Mouse (Mus musculus) kidney, embryonic 14.5 days (tissue): ENCODE results near the gene Gm4744. TPM values are rescaled to one million over a fixed set of nuclear protein-coding genes. Genes with fewer than 3 reads are reported as not detected.
"Not testable (repeated sequence)": the region's sequence is repeated elsewhere in the genome, so short reads cannot be mapped to it uniquely, and the experiment has no call there.

Source experiments
- ATAC-seq: fragments of 200-750 bp; cut with Nextera tagmentation; 2 replicates; pipeline ENCODE4 v1.8.0; 2017; ENCODE audit warnings: moderate number of reproducible peaks, mild to moderate bottlenecking, moderate TSS enrichment, moderate library complexity; ENCODE audit not compliant: low FRiP score, low TSS enrichment
- H3K27ac ChIP-seq: fragments of 300-500 bp; sonication (generic); 2 replicates; pipeline ENCODE4 v1.5.1; 2014; ENCODE audit warnings: low read depth, mild to moderate bottlenecking, low read length, moderate library complexity, mixed read lengths
- H3K27me3 ChIP-seq: fragments of 300-500 bp; sonication (generic); 2 replicates; pipeline ENCODE4 v1.6.1; 2014; ENCODE audit warnings: mild to moderate bottlenecking, low read length; ENCODE audit not compliant: control insufficient read depth, insufficient read depth
- H3K36me3 ChIP-seq: fragments of 300-500 bp; sonication (generic); 2 replicates; pipeline ENCODE4 v1.6.1; 2014; ENCODE audit warnings: low read length, mixed read lengths; ENCODE audit not compliant: control insufficient read depth, insufficient read depth
- H3K4me1 ChIP-seq: fragments of 300-500 bp; sonication (generic); 2 replicates; pipeline ENCODE4 v1.6.1; 2014; ENCODE audit warnings: low read length, mixed read lengths; ENCODE audit not compliant: control insufficient read depth, insufficient read depth
- H3K4me2 ChIP-seq: fragments of 300-500 bp; sonication (generic); replicated peaks from 2 replicates; pipeline ENCODE4 v1.6.1; 2014; ENCODE audit warnings: low read depth, mild to moderate bottlenecking, low read length
- H3K4me3 ChIP-seq: fragments of 300-500 bp; sonication (generic); 2 replicates; pipeline ENCODE4 v1.5.1; 2014; ENCODE audit warnings: mild to moderate bottlenecking, low read length
- H3K9ac ChIP-seq: fragments of 300-500 bp; sonication (generic); 2 replicates; pipeline ENCODE4 v1.6.1; 2014; ENCODE audit warnings: low read depth, mild to moderate bottlenecking, low read length, moderate library complexity
- H3K9me3 ChIP-seq: fragments of 300-500 bp; sonication (generic); 2 replicates; pipeline ENCODE4 v1.6.1; 2016; ENCODE audit warnings: low read length; ENCODE audit not compliant: control insufficient read depth
- WGBS: fragments of 180-500 bp; shearing (Covaris S2); extraction: QIAGEN DNeasy Blood & Tissue Kit; methylation state at CpG from one replicate; pipeline ENCODE4 v1.1.7; 2014; 5-methylcytosine and 5-hydroxymethylcytosine counted together
- polyA plus RNA-seq: library from polyadenylated mRNA; unstranded; fragments of >200 nt; fragmentation: Nextera tagmentation; extraction: Ambion mirVana; gene quantifications from 2 replicates; pipeline ENCODE4 v1.2.1, GENCODE M21; 2014

Gene Gm4744
- not detected in 2 replicates for polyA plus RNA-seq

DNA sequence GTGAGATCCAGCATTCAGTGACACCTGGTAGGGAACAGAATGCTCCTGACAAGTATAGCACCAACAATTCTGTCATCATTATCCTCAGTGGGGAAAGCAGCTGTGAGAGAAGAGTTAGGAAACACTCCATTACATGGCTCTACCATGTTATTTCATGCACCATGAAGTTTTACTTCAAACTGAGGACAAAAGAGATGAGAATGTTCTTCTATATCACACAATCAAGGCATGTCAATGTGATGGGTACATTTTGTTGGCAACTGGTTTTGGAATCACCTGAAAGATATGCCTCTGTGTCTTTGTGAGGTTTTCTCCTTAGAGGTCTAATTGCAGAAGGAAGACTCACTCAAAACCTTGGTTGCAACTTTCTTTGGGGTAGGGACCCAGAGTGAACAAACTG is at the start of gene Gm4744:
Gene Gm4744, minus strand, starts transcription at position 101 of the 400 bp plus-strand sequence.
- Histone ChIP-seq H3K27ac (no peak within 1 kb of the TSS), H3K9me3 (no peaks in the 10 kb centered on the region), H3K27me3 (no peaks in the 10 kb centered on the region), H3K4me1 (no peaks in the 10 kb centered on the region), H3K4me2 (no peak within 1 kb of the TSS), H3K36me3 (no peaks in the 10 kb centered on the region), H3K4me3 (no peak within 1 kb of the TSS), H3K9ac (no peak within 1 kb of the TSS)
- ATAC-seq: no peak

- H3K4me2 ChIP-seq, H3K9ac ChIP-seq, ATAC-seq, H3K27ac ChIP-seq, H3K4me1 ChIP-seq, H3K9me3 ChIP-seq, H3K27me3 ChIP-seq, H3K4me3 ChIP-seq, H3K36me3 ChIP-seq: not testable (repeated sequence)
Observed at GRCm38 (mm10) chr6:40999379-40999778, 47.7 kb upstream of the Gm4744 start, which contains the start of gene Gm2663. Gene Gm2663, minus strand, starts transcription at chr6:40999479.

DNA sequence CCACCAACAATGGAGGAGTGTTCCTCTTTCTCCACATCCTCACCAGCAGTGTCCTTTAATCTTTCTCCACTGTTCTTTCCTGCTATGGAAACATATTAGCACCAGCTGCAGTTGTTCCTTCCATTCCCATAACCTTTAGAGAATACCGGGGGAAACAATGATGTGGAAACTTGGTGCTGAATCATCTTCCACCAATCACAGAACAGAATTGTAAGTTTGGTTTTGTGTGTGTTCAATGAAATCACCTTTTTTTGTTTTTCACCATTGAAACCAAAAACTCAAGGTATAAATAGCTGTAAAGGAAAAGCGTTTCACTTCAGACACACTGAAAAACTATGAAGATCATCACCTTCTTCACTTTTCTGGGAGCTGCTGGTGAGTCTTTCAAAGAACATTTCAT is 12.8 kb upstream of the Gm4744 start, which contains the start of gene 1810009J06Rik:
Gene 1810009J06Rik, plus strand, starts transcription at position 301 of the 400 bp plus-strand sequence.
- not testable (repeated sequence) for H3K27ac ChIP-seq, H3K36me3 ChIP-seq, H3K9me3 ChIP-seq, H3K4me3 ChIP-seq, H3K4me2 ChIP-seq, ATAC-seq, H3K27me3 ChIP-seq, H3K9ac ChIP-seq, H3K4me1 ChIP-seq
- 96% methylated on average over 2 of the region's 2 CpGs for WGBS

DNA sequence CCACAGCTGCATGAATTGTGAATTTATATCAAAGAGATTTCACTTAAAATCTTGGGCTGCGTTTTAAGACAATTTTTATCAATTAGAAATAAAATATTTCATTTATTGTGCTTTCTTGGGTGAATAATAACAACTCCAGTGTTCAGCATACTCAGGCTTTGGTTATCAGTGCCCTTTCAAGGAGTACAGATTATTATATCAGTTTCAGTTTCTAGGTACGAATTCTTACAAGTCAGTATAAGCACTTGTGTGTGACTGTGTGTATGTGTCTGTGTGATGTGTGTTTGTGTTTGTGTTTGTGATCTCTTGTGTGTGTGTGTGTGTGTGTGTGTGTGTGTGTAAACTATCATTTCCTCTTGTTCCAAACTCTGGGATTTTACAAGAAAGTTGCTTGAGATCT is 2.0 kb upstream of the Gm4744 start:
- Histone ChIP-seq H3K4me3 (no peak overlapping the region), H3K9me3 (no peaks in the 10 kb centered on the region), H3K27me3 (no peaks in the 10 kb centered on the region), H3K27ac (no peak overlapping the region), H3K9ac (no peak overlapping the region), H3K36me3 (no peaks in the 10 kb centered on the region), H3K4me2 (no peak overlapping the region), H3K4me1 (no peaks in the 10 kb centered on the region)
- no peak for ATAC-seq
- 62% methylated on average over 2 of the region's 2 CpGs for WGBS

GRCm38 (mm10) chr6:40940457-40940856 is 11.2 kb downstream of the Gm4744 start, which contains the start of gene 1700074P13Rik:
Gene 1700074P13Rik, minus strand, starts transcription at chr6:40940557.
- Histone ChIP-seq H3K27ac (no peak within 1 kb of the TSS), H3K27me3 (no peaks in the 10 kb centered on the region), H3K9ac (no peak within 1 kb of the TSS), H3K9me3 (no peaks in the 10 kb centered on the region), H3K4me3 (no peak within 1 kb of the TSS), H3K4me1 (no peaks in the 10 kb centered on the region), H3K36me3 (no peaks in the 10 kb centered on the region), H3K4me2 (no peak within 1 kb of the TSS)
- no peak for ATAC-seq
- WGBS: 91% methylated on average over 10 of the region's 10 CpGs

GRCm38 (mm10) chr6:40919954-40920353 is 31.7 kb downstream of the Gm4744 start:
- WGBS: 76% methylated on average over 4 of the region's 4 CpGs
- no peaks in the 10 kb centered on the region for H3K36me3 ChIP-seq
- H3K9ac ChIP-seq: no peak overlapping the region
- H3K4me3 ChIP-seq: no peak overlapping the region
- H3K4me1 ChIP-seq: no peaks in the 10 kb centered on the region
- no peak for ATAC-seq
- no peak overlapping the region for H3K27ac ChIP-seq
- H3K27me3 ChIP-seq: no peaks in the 10 kb centered on the region
- H3K4me2 ChIP-seq: no peak overlapping the region
- H3K9me3 ChIP-seq: no peaks in the 10 kb centered on the region

DNA sequence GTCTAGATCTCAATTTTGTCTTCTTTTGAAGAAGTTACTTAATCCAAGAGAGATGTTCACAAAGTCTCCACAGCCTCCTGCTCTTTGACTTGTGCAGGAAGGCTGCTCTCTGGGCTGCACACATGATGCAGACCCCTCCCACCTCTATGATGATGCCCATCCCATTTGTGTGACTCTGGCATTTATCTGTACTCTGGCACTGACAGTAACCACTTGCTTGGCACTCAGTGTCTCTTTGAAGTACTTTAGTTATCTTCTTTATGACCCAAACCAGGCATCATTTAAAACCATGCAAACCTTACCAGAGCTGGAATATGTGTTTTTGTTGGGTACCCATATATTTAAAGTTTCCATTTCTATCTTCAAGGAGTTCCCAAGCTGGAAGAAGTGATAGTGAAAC is 51.4 kb downstream of the Gm4744 start, which contains the start of gene Prss58:
Gene Prss58, minus strand, starts transcription at position 101 of the 400 bp plus-strand sequence.
- Histone ChIP-seq H3K27ac (no peak within 1 kb of the TSS), H3K9me3 (no peaks in the 10 kb centered on the region), H3K27me3 (no peaks in the 10 kb centered on the region), H3K4me3 (no peak within 1 kb of the TSS), H3K4me2 (no peak within 1 kb of the TSS), H3K36me3 (no peaks in the 10 kb centered on the region), H3K4me1 (no peaks in the 10 kb centered on the region), H3K9ac (no peak within 1 kb of the TSS)
- ATAC-seq: no peak

Other genes with a start within 250 kb of the Gm4744 start
- gene Moxd2, start 64.4 kb downstream of the Gm4744 start, polyA plus RNA-seq: not detected in 2 replicates
- not detected in 2 replicates for gene Prss58, start 51.5 kb downstream of the Gm4744 start, polyA plus RNA-seq
- not detected in 2 replicates for gene 1700074P13Rik, start 11.3 kb downstream of the Gm4744 start, polyA plus RNA-seq
- not detected in 2 replicates for gene 1810009J06Rik, start 12.9 kb upstream of the Gm4744 start, polyA plus RNA-seq
- gene Gm2663, start 47.6 kb upstream of the Gm4744 start, polyA plus RNA-seq: not detected in 2 replicates
- gene 2210010C04Rik, start 83.6 kb upstream of the Gm4744 start, polyA plus RNA-seq: not detected in 2 replicates